Mouse (Mus musculus) Muller cell, postnatal 12 days (primary cell): ENCODE data around the gene Fgf7.
A peak's percentile ranks its signal among the peaks of the same experiment; 100 is the strongest.

ENCODE experiments used
- DNase-seq: peaks from one replicate; pipeline ENCODE4 v3.0.0-alpha.2; 2015; ENCODE audit errors: inconsistent ontology term

The Fgf7 gene

DNA sequence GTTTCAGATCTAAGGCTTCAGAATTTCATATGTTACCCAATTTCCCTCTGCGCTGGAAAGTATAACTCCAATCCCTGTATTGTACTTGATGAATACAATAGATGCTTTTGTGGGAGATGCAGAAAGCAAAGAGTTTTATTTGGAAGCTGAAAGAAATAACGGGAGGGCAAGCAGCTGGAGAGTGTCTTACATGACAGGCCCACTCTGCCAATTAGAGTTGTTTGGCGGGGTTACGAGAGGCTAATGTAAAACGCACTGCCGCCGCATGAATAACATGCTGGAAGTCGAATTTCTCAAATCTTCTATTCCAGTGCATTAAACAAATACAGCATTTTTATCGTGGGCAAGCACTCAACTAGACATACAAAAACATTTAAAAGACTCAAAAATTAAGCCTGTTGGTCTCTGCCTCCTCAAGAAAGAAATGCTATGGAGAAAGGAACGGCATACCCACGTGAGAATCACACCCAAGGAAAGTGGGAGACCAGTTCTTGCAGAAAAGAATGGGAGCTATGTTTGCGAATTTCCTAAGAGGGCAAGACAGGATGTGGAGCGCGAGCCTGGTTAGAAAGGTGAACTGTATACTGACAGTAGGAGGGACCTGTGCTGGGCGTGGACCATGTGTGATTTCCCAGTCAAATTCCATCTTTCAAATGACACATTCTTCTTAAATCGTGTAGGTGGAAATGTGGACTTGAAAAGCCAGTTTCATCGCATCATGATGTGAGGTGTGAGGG lies 26.7 kb downstream of the Fgf7 start:
- DNase-seq = no peak

DNA sequence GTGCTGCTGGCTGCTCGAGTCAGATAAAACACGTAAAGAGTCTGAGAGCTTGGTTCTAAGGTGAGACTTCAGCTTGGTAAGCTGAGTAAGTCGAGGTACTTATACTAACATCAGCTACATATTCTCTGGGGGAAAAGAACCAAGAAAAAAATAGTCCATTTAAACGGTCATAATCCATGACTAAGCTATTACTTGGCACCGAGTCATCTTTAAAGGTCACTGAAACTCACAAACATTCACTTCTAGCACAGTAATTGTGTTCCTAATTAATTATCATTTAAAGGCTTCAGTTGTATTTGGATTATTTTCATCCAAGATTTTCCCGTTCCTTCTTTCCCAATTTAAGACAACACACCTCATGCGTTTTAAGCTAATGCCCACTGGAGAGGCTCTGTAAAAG lies 28.4 kb downstream of the Fgf7 start:
- no peak for DNase-seq

DNA sequence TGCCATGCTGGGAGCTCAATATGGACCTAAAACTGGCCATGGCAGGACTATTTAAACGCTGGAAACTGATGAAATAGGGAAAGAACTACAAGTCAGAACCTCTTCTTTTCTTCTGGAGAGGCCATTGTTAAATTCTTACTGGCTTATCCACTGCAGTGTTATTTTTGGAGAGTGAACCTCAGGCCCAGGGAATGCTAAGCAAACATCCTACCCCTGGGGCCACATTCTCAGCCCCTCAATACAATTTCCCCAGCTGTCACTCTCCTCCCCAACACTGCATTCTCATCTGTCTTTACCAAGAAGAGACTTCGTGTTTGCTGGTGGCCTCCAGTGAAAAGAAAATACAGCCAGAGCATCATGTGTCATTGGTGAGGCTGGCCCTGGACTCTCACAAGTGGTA lies 30.4 kb downstream of the Fgf7 start:
- DNase-seq = peak; percentile 30

DNA sequence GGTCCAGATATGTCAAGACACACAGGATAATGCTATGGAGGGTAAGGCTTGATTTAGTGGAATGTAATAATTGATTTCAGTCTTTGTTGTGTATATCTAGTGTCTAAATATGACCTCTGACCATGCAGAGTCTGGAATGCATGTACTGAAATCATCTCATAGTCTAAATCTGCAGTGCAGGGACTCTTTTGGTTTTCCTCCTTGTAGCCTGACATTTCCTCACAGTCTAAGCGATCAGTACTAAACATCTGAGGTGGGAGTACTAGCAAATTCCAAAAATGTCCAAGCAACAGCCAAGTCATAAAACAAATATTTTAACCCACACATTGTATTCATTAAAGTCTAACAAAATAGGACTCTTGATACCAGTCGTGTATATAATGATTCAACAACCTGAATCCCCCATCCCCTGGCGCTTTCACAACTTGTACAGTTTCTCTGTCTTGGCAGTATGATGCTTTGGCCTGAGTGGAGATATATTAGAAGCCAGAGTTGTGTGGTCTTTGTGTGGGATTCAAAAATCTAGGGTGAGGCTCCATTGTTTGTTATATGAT lies 30.9 kb downstream of the Fgf7 start:
- DNase-seq = peak; percentile 26

DNA sequence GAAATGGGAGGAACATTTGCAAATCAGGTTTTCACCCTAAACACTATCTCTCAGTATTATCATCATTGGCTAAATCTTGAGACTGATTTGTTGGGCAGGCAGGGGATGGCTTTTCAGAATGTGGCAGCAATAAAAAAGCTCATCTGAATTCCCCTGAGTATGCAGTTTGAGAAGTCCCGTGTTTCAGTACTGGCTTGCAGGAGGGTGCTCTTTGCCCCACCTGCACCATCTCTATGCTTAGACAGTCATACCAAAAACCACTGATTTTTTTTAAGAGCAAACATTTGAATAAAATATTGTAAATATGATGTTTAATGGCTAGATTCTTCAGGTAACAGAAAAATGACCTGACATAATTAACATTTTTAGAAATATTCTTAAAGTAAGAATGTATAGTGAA lies 35.3 kb downstream of the Fgf7 start:
- no peak for DNase-seq

DNA sequence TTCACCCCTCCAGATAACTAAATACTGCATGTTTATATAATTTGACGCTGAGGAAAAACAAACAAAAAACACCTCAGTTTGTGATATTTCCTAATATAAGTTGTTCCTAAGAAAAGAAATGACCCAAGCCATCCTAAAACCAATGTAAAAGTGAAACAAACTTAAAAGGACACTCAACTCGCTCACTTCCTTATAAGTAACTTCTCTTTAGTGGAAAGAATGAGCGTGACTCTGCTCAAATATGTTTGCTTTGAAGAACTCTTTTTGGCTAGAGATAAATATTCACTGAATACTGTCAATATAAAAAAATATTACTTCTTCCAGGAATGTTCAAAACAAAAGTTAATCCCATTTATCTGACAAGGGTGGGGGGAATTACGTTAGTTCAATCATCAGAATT lies 39.3 kb downstream of the Fgf7 start:
- DNase-seq = no peak

DNA sequence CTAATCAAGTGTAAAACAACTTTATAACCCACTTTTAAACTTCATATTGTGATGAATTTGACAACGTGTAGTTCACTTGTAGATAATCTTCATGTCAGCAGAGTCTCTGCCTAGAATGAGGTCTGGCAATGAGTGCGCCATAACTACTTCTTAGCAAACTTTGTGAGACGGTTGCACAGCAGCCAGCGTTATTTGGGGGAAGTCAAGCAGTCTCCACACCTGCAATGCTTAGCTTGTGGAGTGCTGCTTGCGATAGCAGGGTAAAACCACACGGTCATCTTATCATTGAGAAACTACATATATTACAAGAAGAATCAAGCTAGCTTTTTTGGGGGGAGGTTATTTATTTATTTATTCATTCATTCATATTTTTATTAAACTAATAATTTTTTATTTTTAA lies 42.0 kb downstream of the Fgf7 start:
- no peak for DNase-seq

DNA sequence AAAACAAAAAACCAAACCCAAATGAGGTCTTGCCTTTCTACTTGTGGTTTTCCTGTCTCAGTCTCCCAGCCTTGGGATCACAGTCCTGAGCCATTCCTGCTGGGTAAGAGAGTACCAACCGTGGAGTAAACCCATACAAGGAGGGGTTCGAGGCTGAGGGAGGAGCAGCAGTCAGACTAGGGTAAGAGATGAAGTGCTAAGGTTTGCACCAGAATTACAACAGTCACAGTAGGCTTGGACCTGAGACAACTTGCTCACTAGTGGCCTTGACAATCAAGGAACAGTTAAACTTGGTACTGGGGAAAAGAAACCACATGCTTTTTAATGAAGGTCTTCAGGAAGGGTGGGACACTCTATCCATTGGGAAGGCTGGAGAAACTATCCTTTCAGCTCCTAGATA lies 44.6 kb downstream of the Fgf7 start:
- no peak for DNase-seq

DNA sequence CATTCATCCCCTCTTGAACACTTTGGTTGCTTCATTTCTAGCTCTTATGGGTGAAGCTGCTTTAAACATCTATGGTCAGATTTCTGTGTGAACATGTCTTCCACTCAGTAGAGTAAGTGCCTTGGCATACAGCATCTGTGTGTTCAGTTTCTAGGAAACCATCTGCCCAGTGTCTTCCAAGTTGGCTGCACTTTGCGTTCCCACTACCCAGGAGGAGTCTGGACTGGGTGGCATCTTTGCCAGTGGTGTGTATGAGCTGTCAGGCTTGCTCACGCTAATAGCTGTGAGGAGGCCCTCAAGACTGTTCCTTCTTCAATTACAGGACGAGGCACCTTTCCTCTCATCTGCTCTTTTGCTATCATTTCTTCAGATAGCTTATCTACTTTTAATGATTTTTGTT lies 49.9 kb downstream of the Fgf7 start:
- no peak for DNase-seq

DNA sequence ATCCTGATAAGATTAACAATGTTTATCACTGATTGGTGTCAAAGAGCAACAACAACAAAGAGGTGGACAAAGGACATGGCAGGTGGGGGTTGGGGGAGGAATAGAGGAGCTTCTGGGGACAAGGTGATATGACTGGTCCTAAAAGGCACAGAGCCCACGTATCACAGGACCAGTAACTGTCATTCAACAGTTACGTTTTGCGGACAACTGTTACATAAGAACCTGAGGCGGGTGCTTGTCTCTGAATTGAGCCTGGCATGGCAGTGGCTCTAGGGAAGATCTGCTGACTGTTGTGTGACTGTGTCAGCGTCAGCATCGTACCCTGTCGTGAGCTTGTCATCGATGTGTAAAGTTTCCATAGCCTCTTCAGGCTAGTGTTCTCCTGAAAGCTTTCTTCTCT lies 51.7 kb downstream of the Fgf7 start:
- DNase-seq = no peak

DNA sequence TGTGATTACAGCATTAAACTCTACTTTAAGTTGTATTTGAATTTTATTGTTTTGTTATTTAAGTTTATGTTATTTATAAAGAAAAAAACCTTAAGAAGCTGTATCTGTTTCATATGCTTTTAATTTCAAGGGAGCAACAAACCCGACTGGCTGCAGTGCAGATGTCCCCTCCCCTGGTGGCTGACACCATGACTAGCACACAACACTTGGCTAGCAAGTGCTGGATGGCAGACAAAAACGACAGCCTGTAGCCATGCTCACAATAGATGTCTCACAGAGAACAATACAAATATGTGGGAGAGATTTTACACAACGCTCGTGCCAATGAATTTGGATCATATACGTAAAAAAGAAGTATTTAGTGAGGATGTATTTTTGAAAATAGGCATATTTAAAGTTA lies 56.0 kb downstream of the Fgf7 start:
- no peak for DNase-seq

DNA sequence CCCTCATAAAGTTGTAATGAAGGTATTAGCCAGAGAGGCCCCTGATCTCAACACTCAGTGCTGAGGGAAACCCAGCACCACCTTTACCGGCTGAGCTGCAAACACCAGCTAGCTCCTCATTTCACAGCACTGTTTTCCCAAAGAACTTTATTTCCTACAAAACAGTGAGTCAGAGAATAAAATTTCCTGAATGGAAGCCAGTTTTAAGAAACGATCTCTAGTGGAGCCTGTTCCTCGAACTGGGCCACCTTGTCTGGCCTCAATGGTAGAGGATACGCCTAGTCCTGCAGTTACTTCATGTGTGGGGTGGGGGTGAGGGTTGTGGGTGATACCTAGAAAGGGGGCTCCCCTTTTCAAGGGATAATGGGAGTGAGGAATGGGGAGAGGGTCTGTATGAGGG lies 60.2 kb downstream of the Fgf7 start:
- no peak for DNase-seq
